Mouse (Mus musculus): ENCODE data around the gene Zscan2.

The Zscan2 gene

DNA sequence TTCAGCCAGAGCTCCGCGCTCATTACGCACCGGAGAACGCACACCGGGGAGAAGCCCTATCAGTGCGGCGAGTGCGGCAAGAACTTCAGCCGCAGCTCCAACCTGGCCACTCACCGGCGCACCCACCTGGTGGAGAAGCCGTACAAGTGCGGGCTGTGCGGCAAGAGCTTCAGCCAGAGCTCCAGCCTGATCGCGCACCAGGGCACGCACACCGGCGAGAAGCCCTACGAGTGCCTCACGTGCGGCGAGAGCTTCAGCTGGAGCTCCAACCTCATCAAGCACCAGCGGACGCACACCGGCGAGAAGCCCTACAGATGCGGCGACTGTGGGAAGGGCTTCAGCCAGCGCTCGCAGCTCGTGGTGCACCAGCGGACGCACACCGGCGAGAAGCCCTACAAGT lies 15.0 kb downstream of the Zscan2 start:
- no peak for DNase-seq (ENCODE audit: extremely low read depth, low read depth, low spot score)

- DNase-seq (ENCODE audit: extremely low read depth, low read depth, low spot score): peak; percentile 45
These were observed 22.2 kb downstream of the Zscan2 start for GRCm38 (mm10) chr7:80882830-80883505.

DNA sequence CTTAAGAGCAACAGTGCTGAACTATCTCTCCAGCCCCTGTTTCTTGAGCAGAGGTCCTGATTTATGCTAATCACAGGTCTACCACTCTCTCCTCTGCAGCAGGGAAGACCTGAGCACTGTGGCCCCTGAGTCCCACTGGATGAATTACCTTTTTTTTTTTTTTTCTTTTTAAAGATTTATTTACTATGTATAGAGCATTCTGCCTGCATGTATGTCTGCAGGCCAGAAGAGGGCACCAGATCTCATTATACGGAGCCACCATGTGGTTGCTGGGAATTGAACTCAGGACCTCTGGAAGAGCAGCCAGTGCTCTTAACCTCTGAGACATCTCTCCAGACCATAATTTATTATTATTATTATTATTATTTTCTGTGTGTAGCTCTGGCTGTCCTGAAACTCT lies 24.9 kb downstream of the Zscan2 start:
- DNase-seq (ENCODE audit: extremely low read depth, low read depth, low spot score): no peak

DNA sequence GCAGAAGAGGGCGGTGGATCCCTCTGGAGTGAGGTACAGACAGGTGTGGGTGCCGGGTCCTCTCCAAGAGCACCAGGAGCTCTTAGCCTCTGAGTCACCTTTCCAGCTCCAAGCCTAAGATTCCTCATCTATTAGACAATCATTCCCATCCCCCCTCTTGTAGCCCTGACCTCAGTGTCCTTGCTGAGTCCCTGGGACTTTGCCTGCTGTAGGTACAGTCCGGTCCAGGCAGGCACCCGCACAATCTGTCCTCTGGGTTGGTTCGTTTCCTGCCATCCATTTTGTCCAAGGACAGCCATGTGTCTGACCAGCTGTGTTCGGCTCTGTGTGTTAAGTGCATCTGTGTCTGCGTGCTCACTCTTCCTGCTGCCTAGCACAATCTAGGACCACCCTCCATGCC lies 27.9 kb downstream of the Zscan2 start:
- DNase-seq (ENCODE audit: extremely low read depth, low read depth, low spot score): no peak

- no peak for DNase-seq (ENCODE audit: extremely low read depth, low read depth, low spot score)
These were observed 28.3 kb downstream of the Zscan2 start for GRCm38 (mm10) chr7:80889021-80889511.

- no peak for DNase-seq (ENCODE audit: extremely low read depth, low read depth, low spot score)
These were observed 29.1 kb downstream of the Zscan2 start for GRCm38 (mm10) chr7:80889841-80890241.

GRCm38 (mm10) chr7:80893086-80893752 lies 32.5 kb downstream of the Zscan2 start:
- no peak for DNase-seq (ENCODE audit: extremely low read depth, low read depth, low spot score)

- DNase-seq (ENCODE audit: extremely low read depth, low read depth, low spot score): no peak
These were observed 33.0 kb downstream of the Zscan2 start for GRCm38 (mm10) chr7:80893753-80894129.

- no peak for DNase-seq (ENCODE audit: extremely low read depth, low read depth, low spot score)
These were observed 33.5 kb downstream of the Zscan2 start for GRCm38 (mm10) chr7:80894196-80894595.

DNA sequence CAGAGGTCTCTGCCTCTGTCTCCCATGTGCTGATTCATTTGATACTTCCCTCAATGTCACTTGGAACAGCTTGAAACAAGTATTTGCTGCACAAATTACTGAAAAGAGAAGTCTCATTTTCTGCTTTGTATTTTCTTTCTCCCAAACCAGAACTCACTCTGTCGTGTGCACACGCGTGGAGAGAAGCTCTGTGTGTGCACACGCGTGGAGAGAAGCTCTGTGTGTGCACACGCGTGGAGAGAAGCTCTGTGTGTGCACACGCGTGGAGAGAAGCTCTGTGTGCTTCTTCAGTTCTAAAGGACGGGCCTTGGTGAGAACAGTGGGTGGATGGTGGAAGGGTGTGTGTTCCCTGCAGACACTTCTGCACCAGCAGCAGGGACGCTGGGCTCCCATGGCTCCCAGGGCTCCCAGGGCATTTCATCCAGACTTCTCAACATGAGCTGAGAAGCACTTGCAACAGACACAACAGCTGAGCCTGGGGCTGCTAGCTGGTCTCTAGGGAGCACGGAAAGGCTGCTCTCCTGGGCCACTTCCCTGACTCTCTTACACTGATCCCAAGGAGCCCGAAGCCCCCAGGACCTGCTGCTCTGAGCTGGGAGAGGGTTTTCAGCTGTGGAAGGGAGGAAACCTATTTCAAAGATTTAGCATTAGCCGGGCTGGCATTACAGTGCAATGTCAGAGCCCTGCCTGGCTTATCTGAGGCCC lies 34.2 kb downstream of the Zscan2 start:
- no peak for DNase-seq (ENCODE audit: extremely low read depth, low read depth, low spot score)

- DNase-seq (ENCODE audit: extremely low read depth, low read depth, low spot score): no peak
These were observed 36.4 kb downstream of the Zscan2 start for GRCm38 (mm10) chr7:80897134-80897533.

- no peak for DNase-seq (ENCODE audit: extremely low read depth, low read depth, low spot score)
These were observed 37.0 kb downstream of the Zscan2 start for GRCm38 (mm10) chr7:80897721-80898120.

DNA sequence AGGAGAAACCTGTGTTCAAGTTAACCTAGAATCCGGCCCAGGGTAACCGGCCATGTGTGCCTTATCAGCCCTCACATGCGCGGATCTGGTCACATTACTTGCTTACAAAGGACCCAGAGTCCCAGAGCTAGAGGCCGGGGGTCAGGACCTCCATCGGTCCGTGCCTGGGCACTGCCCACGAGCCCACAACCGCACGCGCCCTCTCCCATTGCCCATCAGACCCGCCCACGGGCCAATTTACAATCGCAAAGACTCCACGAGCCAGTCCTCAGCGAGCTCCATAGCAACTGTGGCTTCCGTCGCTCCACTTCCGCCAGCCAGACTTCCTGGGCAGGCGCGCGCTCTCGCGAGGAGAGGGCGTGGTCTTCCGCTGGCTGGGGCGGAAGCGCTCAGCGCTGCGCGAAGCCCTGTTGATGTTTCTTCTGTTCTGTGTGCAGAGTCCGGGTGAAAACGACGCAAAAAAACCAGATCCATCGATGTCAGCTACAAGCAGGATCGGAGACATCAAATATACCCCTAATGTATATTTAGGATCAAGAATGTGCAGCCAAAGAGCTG lies 40.3 kb downstream of the Zscan2 start, which contains the start of gene Wdr73:
Gene Wdr73 (minus strand): TSS at position 326 of the 558 bp plus-strand sequence.
- peak; percentile 37 for DNase-seq (ENCODE audit: extremely low read depth, low read depth, low spot score)

DNA sequence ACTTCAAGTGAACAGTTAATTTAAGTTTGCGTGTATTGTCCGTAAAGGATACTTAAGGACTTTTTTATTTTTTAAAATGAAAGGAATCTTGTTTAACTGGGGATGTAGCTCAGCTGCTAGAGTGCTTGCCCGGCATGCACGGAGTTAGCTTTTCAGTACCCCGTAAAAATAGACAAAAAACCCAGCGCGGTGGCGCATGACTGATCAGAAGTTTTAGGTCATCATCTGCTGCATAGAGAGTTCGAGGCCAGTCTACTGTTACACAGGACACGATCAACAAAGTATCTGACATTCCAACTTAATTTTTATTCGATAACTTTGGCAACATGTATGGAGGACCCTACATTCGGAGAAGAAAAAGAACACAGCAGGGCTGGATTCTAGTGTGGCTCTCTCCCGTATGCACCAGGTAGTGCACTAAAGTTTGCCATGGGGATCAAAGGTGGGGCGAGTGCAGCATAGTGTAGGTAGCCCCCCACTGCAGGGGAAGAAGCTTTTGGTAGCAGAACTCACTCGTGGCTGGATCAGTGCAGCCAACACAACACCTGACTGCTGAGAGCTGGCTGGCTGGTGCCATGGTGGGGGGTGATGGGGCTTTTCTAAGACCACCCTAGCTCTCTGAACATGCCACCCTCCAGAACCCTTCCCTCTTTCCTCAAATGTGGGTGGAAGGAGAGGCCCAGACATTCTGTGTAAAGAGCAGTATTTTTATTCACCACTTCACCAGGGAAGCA lies 41.0 kb downstream of the Zscan2 start:
- no peak for DNase-seq (ENCODE audit: extremely low read depth, low read depth, low spot score)

DNA sequence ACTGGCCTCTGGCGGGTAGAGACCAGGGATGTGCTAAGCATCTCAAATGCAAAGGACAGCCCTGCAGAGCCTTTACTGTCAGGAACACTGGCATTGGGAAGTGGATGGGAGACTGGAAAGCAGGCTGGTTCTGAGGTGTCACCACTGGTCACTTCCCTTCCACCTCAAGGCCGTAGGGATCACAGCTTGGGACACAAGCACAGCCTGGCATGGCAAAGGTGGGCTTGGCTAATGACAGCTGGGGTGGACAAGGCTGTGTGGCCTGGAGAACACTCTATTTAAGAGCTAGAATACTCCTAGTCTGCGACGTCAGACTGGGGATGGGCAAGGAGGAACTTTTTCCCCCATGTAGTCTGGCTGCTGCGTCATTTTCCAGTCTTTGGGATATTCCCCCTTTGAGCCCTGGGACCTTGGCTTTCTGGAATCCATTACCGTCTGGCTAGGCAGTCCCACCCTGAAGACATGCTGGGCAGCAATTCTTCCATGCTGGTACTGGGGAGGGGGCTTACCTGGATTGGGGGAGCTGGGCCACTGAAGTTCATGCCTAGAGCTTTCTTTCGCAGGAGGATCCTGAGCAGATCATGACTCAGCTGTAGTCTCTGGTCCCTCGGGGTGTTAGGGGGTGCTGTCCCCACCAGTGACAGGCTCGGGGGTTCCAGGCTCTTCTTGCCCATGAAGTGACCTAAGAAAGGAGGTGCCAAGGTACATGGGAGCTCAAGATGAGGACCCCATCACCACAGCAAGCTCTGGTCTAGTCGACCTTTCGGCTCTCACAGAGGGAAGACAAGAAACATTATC lies 43.1 kb downstream of the Zscan2 start:
- no peak for DNase-seq (ENCODE audit: extremely low read depth, low read depth, low spot score)

- no peak for DNase-seq (ENCODE audit: extremely low read depth, low read depth, low spot score)
These were observed 44.3 kb downstream of the Zscan2 start, which contains the start of gene Nmb for GRCm38 (mm10) chr7:80904921-80905515. TSS of gene Nmb (minus strand) at chr7:80905076.

DNA sequence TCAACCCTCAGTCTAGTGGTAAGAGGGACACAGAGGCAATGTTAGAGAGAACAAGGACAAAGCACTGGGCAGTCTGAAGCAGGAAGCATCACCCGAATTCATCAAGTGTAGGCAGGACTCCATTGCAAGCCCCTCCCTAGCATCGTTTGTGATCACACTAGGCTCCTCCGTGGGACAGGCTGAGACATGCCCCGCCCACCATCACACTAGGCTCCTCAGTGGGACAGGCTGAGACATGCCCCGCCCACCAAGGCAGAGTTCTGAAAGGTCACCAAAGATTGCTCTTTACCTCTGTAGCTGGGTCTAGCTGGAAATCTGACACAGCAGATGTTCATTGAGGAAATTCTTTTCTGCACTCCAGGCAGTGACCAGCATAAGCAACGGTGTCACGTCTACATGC lies 50.3 kb downstream of the Zscan2 start:
- DNase-seq (ENCODE audit: extremely low read depth, low read depth, low spot score): no peak

DNA sequence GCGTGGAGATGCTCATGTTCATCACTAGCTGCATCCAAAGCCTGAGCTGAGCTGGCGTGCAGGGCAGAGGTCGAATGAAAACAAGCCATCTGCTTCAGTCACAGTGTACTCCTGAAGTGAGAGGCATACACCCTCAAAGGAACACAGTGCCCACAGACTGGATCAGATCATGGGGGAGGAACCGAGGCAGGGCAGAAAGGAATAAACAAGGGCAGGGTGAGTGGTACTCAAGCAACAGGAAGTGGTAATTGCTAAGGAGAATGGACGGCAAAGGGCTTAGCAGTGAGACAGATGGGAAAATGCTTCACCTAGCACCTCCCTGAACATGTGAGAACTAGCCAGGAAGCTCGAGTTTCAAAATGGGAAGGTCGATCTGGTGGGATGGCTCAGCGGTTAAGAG lies 51.8 kb downstream of the Zscan2 start:
- no peak for DNase-seq (ENCODE audit: extremely low read depth, low read depth, low spot score)

GRCm38 (mm10) chr7:80917916-80918465 lies 57.3 kb downstream of the Zscan2 start:
- no peak for DNase-seq (ENCODE audit: extremely low read depth, low read depth, low spot score)
